Mouse (Mus musculus) neutrophil, adult 5-6 weeks (primary cell): ENCODE results near the gene Rtraf. TPM values are rescaled to one million over a fixed set of nuclear protein-coding genes. Genes with fewer than 3 reads are reported as not detected.

ENCODE experiments used
- ATAC-seq: fragments of 151-379, 151-347 bp; 2 replicates; pipeline ENCODE4 v1.8.0; 2017; ENCODE audit warnings: mild to moderate bottlenecking, moderate TSS enrichment; ENCODE audit not compliant: insufficient number of reproducible peaks, poor library complexity, low FRiP score, severe bottlenecking; ENCODE audit errors: extremely low read depth
- total RNA-seq: library from RNA; stranded (forward); fragments of 200-1000 nt; gene quantifications from 2 replicates; pipeline ENCODE4 v1.2.3, GENCODE M21; 2017

Gene Rtraf
- total RNA-seq, 1 experiment from 2014 or later = 58.2 TPM

DNA sequence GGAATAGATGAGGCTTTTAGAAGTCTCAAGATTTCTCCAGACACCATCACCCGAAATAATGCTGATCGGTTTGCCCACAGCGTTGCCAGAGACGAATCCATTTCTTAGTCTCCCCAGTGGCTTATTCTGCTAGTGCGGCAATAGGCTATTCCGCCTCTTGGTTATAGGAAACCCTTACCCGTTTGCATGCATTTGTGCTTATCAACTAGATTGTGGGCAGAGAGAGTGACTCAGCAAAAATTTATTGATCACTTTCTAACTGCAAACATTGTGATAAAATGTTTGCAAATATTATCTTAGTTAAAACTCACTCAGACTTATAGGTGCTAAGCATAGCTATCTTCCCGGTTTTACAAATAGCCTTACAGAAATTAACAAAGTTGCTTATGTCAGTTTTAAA is 59.3 kb downstream of the Rtraf start:
- no peak for ATAC-seq

DNA sequence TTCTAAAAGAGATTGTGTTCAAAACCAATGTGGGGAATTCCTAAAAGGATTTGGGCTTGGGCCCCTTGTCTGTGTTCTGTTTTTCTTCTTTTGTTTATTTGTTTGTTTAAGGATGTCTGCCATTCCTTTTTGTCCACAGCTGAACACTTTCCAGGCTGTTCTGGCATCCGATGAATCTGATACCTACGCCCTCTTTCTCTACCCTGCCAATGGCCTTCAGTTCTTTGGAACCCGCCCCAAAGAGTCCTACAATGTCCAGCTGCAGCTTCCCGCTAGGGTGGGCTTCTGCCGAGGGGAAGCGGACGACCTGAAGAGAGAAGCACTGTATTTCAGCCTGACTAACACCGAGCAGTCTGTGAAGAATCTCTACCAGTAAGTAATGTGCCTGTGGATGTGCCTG is 60.1 kb downstream of the Rtraf start:
- ATAC-seq = no peak

DNA sequence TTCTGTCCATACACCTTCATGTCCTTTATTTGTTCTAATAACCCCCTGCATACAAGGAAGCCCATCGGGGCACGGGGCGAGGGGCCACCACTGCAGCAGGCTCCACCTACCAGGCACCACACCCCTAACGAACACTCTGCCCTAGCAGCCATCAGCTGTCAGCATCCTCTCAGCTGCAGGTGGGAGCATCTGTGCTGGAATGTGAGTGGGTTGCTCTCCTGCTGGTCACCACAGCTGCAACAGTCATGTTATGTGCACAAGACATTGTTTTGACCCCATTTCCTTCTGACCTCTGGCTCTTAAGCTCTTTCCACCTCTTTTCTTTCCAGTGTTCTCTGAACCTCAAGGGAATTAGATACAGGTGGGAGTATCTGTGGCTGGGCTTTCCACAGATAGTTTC is 61.6 kb downstream of the Rtraf start:
- ATAC-seq = no peak

Other genes with a start within 250 kb of the Rtraf start
- 1.6 and 1.7 TPM in 2 replicates for gene Gm2237, start 238.7 kb downstream of the Rtraf start, total RNA-seq
- gene Gm5458, start 221.2 kb downstream of the Rtraf start, total RNA-seq = not detected in 2 replicates
- gene Nid2, start 72.6 kb downstream of the Rtraf start, total RNA-seq = 0.25 TPM in 1 of 2 replicates, not detected in the other
- gene Gng2, start 153.8 kb upstream of the Rtraf start, total RNA-seq = 66.8 and 76.3 TPM in 2 replicates